11 mouse cellular contexts compared by ENCODE assay signal in genomic region chr13:51136996-51137701, GRCm38 (mm10). TPM values are rescaled to one million over a fixed set of nuclear protein-coding genes. Genes with fewer than 3 reads are reported as not detected.
DNase-seq lines count a peak whose midpoint lies in the region; ATAC-seq lines count a peak whose summit lies in the region.
"Had no signal": no experiment of that assay in that cellular context is flagged by ENCODE, and none has a peak within 500 bp of the region (broad histone marks: within the 10 kb centered on the region; RNA-seq: fewer than 3 reads in every experiment).

No protein-coding gene starts in this region.

- no peak overlapping the region for H3K4me2 ChIP-seq in heart, embryonic 13.5 days
- no peak overlapping the region for H3K4me2 ChIP-seq in midbrain, embryonic 11.5 days
- no peak overlapping the region for H3K4me2 ChIP-seq in midbrain, embryonic 16.5 days (ENCODE audit: low read length)
- H3K4me2 ChIP-seq in embryonic facial prominence, embryonic 12.5 days (replicated peaks): no peak overlapping the region
- H3K4me2 ChIP-seq in stomach, embryonic 15.5 days: no peak overlapping the region
- no peak overlapping the region for H3K4me2 ChIP-seq in forebrain, embryonic 16.5 days (ENCODE audit: low read length)

- no peak overlapping the region for H3K4me3 ChIP-seq in heart, embryonic 13.5 days
- no peak overlapping the region for H3K4me3 ChIP-seq in midbrain, embryonic 11.5 days (ENCODE audit: low read depth, low read length)
- no peak overlapping the region for H3K4me3 ChIP-seq in midbrain, embryonic 16.5 days (ENCODE audit: low read depth, low read length)
- no peak overlapping the region for H3K4me3 ChIP-seq in embryonic facial prominence, embryonic 12.5 days
- no peak overlapping the region for H3K4me3 ChIP-seq in stomach, embryonic 15.5 days (replicated peaks)
- H3K4me3 ChIP-seq in forebrain, embryonic 16.5 days (replicated peaks; ENCODE audit: low read length): no peak overlapping the region
- H3K4me3 ChIP-seq: forebrain, embryonic 10.5 days had no signal

- H3K27me3 ChIP-seq in heart, embryonic 13.5 days (replicated peaks): no peaks in the 10 kb centered on the region
- H3K27me3 ChIP-seq in midbrain, embryonic 11.5 days (ENCODE audit: control insufficient read depth, insufficient read depth, low read length): no peaks in the 10 kb centered on the region
- no peaks in the 10 kb centered on the region for H3K27me3 ChIP-seq in midbrain, embryonic 16.5 days (ENCODE audit: control insufficient read depth, insufficient read depth, low read depth, low read length)
- no peaks in the 10 kb centered on the region for H3K27me3 ChIP-seq in embryonic facial prominence, embryonic 12.5 days
- no peaks in the 10 kb centered on the region for H3K27me3 ChIP-seq in stomach, embryonic 15.5 days (replicated peaks)
- H3K27me3 ChIP-seq in forebrain, embryonic 16.5 days (replicated peaks; ENCODE audit: control insufficient read depth, insufficient read depth, low read length): no peaks in the 10 kb centered on the region

- no peak for ATAC-seq in heart, embryonic 13.5 days (ENCODE audit: extremely low read depth, insufficient number of reproducible peaks, low FRiP score, low TSS enrichment)
- no peak for ATAC-seq in midbrain, embryonic 11.5 days (ENCODE audit: low FRiP score)
- ATAC-seq in midbrain, embryonic 16.5 days: no peak
- no peak for ATAC-seq in embryonic facial prominence, embryonic 12.5 days (ENCODE audit: insufficient number of reproducible peaks, insufficient read depth, low FRiP score, low TSS enrichment)
- no peak for ATAC-seq in stomach, embryonic 15.5 days (ENCODE audit: insufficient read depth, low FRiP score, low read depth)
- no peak for ATAC-seq in forebrain, embryonic 16.5 days

- WGBS in heart, embryonic 13.5 days: 56% methylated on average over 2 of the region's 2 CpGs
- WGBS in midbrain, embryonic 11.5 days: 81% methylated on average over 2 of the region's 2 CpGs
- WGBS in midbrain, embryonic 16.5 days: 60% methylated on average over 2 of the region's 2 CpGs
- WGBS in embryonic facial prominence, embryonic 12.5 days: 53% methylated on average over 2 of the region's 2 CpGs
- 70% methylated on average over 2 of the region's 2 CpGs for WGBS in stomach, embryonic 15.5 days
- 72% methylated on average over 2 of the region's 2 CpGs for WGBS in forebrain, embryonic 16.5 days

- peaks cover 56% of the 10 kb centered on the region for H3K36me3 ChIP-seq in heart, embryonic 13.5 days
- H3K36me3 ChIP-seq in midbrain, embryonic 11.5 days (ENCODE audit: control insufficient read depth, insufficient read depth, low read length): no peaks in the 10 kb centered on the region; the same call in none of the 2 replicates
- peaks cover 15% of the 10 kb centered on the region for H3K36me3 ChIP-seq in midbrain, embryonic 16.5 days (ENCODE audit: control insufficient read depth, insufficient read depth, low read length)
- H3K36me3 ChIP-seq in embryonic facial prominence, embryonic 12.5 days: peaks cover 54% of the 10 kb centered on the region
- H3K36me3 ChIP-seq in stomach, embryonic 15.5 days: peaks cover 11% of the 10 kb centered on the region; the same call in 1 of the 2 replicates
- peaks cover 11% of the 10 kb centered on the region for H3K36me3 ChIP-seq in forebrain, embryonic 16.5 days (ENCODE audit: control insufficient read depth, insufficient read depth)

- peaks cover 22% of the 10 kb centered on the region for H3K4me1 ChIP-seq in heart, embryonic 13.5 days
- H3K4me1 ChIP-seq in midbrain, embryonic 11.5 days (ENCODE audit: control insufficient read depth, insufficient read depth, low read length): no peaks in the 10 kb centered on the region
- H3K4me1 ChIP-seq in midbrain, embryonic 16.5 days (ENCODE audit: control insufficient read depth, insufficient read depth, low read length): peaks cover 6% of the 10 kb centered on the region; the same call in 1 of the 2 replicates
- H3K4me1 ChIP-seq in embryonic facial prominence, embryonic 12.5 days: peaks cover 13% of the 10 kb centered on the region
- 0 out of 2 replicates have a peak, but pooled peaks cover 5% of the 10 kb centered on the region for H3K4me1 ChIP-seq in stomach, embryonic 15.5 days
- H3K4me1 ChIP-seq in forebrain, embryonic 16.5 days (replicated peaks; ENCODE audit: control insufficient read depth, insufficient read depth, low read length): no peaks in the 10 kb centered on the region

- DNase-seq in heart, postnatal 14 days: no peak
- DNase-seq in midbrain, embryonic 11.5 days (ENCODE audit: low spot score, missing footprints): peak; percentile 75
- no peak for DNase-seq in natural killer cell, adult 2 months (ENCODE audit: low spot score in 2 of 2)
- DNase-seq: cerebellum, adult 9-10 months had no signal

- H3K9ac ChIP-seq in heart, embryonic 13.5 days: no peak overlapping the region
- H3K9ac ChIP-seq in midbrain, embryonic 11.5 days (ENCODE audit: low read length): no peak overlapping the region
- H3K9ac ChIP-seq in midbrain, embryonic 16.5 days (ENCODE audit: low read depth, low read length): no peak overlapping the region
- no peak overlapping the region for H3K9ac ChIP-seq in embryonic facial prominence, embryonic 12.5 days
- H3K9ac ChIP-seq in stomach, embryonic 15.5 days: no peak overlapping the region
- no peak overlapping the region for H3K9ac ChIP-seq in forebrain, embryonic 16.5 days (replicated peaks; ENCODE audit: low read depth, low read length)

- H3K9me3 ChIP-seq in heart, embryonic 13.5 days: no peaks in the 10 kb centered on the region
- no peaks in the 10 kb centered on the region for H3K9me3 ChIP-seq in midbrain, embryonic 11.5 days (ENCODE audit: control insufficient read depth, low read length)
- no peaks in the 10 kb centered on the region for H3K9me3 ChIP-seq in midbrain, embryonic 16.5 days (replicated peaks; ENCODE audit: control insufficient read depth, low read length, poor library complexity, severe bottlenecking)
- no peaks in the 10 kb centered on the region for H3K9me3 ChIP-seq in embryonic facial prominence, embryonic 12.5 days
- H3K9me3 ChIP-seq in stomach, embryonic 15.5 days: no peaks in the 10 kb centered on the region
- H3K9me3 ChIP-seq in forebrain, embryonic 16.5 days (ENCODE audit: control insufficient read depth, low read length): no peaks in the 10 kb centered on the region
- H3K9me3 ChIP-seq: forebrain, embryonic 10.5 days had no signal

- intact Hi-C loops in heart, postnatal 14 days (cut with DNase I): no loop called here

- H3K27ac ChIP-seq in heart, embryonic 13.5 days (replicated peaks): peak overlapping the region; percentile 21; the same call in 1 of the 2 replicates
- H3K27ac ChIP-seq in midbrain, embryonic 11.5 days (ENCODE audit: low read depth, low read length): no peak overlapping the region
- H3K27ac ChIP-seq in midbrain, embryonic 16.5 days (ENCODE audit: low read length): no peak overlapping the region
- peak overlapping the region; percentile 30; the same call in 1 of the 2 replicates for H3K27ac ChIP-seq in embryonic facial prominence, embryonic 12.5 days
- 0 out of 2 replicates have a peak overlapping the region, but pooled peaks have one; percentile 44 for H3K27ac ChIP-seq in stomach, embryonic 15.5 days
- no peak overlapping the region for H3K27ac ChIP-seq in forebrain, embryonic 16.5 days (ENCODE audit: low read length)
- H3K27ac ChIP-seq: forebrain, embryonic 10.5 days had no signal

RNA-seq across cellular contexts. Expression of gene Nxnl2, which starts 33.7 kb away (rescaled TPM):
- polyA plus RNA-seq in heart, embryonic 13.5 days (2015; fragmentation: Nextera tagmentation; extraction: Ambion mirVana): 1.4 and 1.5 TPM in 2 replicates
- 1 to 10 TPM; 1.1 to 1.4 TPM for total RNA-seq in heart, postnatal 14 days (2021)
- 0.29 and 0.51 TPM in 2 replicates for polyA plus RNA-seq in midbrain, embryonic 11.5 days (2014; fragmentation: Nextera tagmentation; extraction: Ambion mirVana)
- polyA plus RNA-seq in midbrain, embryonic 16.5 days (2015; fragmentation: Nextera tagmentation; extraction: Ambion mirVana): 3.2 and 3.9 TPM in 2 replicates
- 4.2 and 4.6 TPM in 2 replicates for polyA plus RNA-seq in embryonic facial prominence, embryonic 12.5 days (2016; fragmentation: Nextera tagmentation; extraction: Ambion mirVana)
- 1.5 and 1.6 TPM in 2 replicates for polyA plus RNA-seq in stomach, embryonic 15.5 days (2015; fragmentation: Nextera tagmentation; extraction: Ambion mirVana)
- 0.72 and 2.2 TPM in 2 replicates for polyA plus RNA-seq in forebrain, embryonic 16.5 days (2015; fragmentation: Nextera tagmentation; extraction: Ambion mirVana)
- total RNA-seq: megakaryocyte progenitor cell, adult 5-6 weeks had no signal

RNA-seq across cellular contexts. Expression of gene Spin1, which starts 36.5 kb away (rescaled TPM):
- polyA plus RNA-seq in heart, embryonic 13.5 days (2015; fragmentation: Nextera tagmentation; extraction: Ambion mirVana): 46.9 and 49.9 TPM in 2 replicates
- 10 to 100 TPM; 37.5 to 41.0 TPM for total RNA-seq in heart, postnatal 14 days (2021)
- 102 and 103 TPM in 2 replicates for polyA plus RNA-seq in midbrain, embryonic 11.5 days (2014; fragmentation: Nextera tagmentation; extraction: Ambion mirVana)
- 181 and 183 TPM in 2 replicates for polyA plus RNA-seq in midbrain, embryonic 16.5 days (2015; fragmentation: Nextera tagmentation; extraction: Ambion mirVana)
- polyA plus RNA-seq in embryonic facial prominence, embryonic 12.5 days (2016; fragmentation: Nextera tagmentation; extraction: Ambion mirVana): 140 and 145 TPM in 2 replicates
- polyA plus RNA-seq in stomach, embryonic 15.5 days (2015; fragmentation: Nextera tagmentation; extraction: Ambion mirVana): 67.9 and 69.4 TPM in 2 replicates
- 192 and 204 TPM in 2 replicates for polyA plus RNA-seq in forebrain, embryonic 16.5 days (2015; fragmentation: Nextera tagmentation; extraction: Ambion mirVana)

Comparison
In these comparisons a context has a peak if more than half of its experiments do, and no peak if none do; other contexts are left out.
1. H3K27ac ChIP-seq: peak in heart, embryonic 13.5 days (single experiment), embryonic facial prominence, embryonic 12.5 days (single experiment) and stomach, embryonic 15.5 days (single experiment); none in midbrain, embryonic 11.5 days (single experiment), midbrain, embryonic 16.5 days (single experiment) and forebrain, embryonic 16.5 days (single experiment).